Comparison of ENCODE assay signal across 34 mouse cellular contexts in genomic region chr16:85312018-85312417, GRCm38 (mm10).
"Had no signal": no experiment of that assay in that cellular context is flagged by ENCODE, and none has a peak within 500 bp of the region (broad histone marks: within the 10 kb centered on the region; RNA-seq: fewer than 3 reads in every experiment).

No protein-coding gene starts in this region.

- H3K4me3 ChIP-seq: heart, embryonic 10.5 days; heart, embryonic 12.5 days; heart, embryonic 13.5 days; heart, embryonic 15.5 days; hindbrain, embryonic 10.5 days; hindbrain, embryonic 12.5 days; hindbrain, embryonic 13.5 days; hindbrain, embryonic 15.5 days; intestine, embryonic 15.5 days; kidney, embryonic 15.5 days; layer of hippocampus, adult 2 months had no signal

- H3K27ac ChIP-seq: heart, embryonic 10.5 days; heart, embryonic 13.5 days; heart, embryonic 15.5 days; hindbrain, embryonic 10.5 days; hindbrain, embryonic 12.5 days; hindbrain, embryonic 13.5 days; hindbrain, embryonic 14.5 days; hindbrain, embryonic 15.5 days; hindbrain, postnatal 0 days; intestine, embryonic 15.5 days; kidney, embryonic 15.5 days; kidney, postnatal 0 days; layer of hippocampus, adult 2 months had no signal

- H3K9me3 ChIP-seq: heart, embryonic 10.5 days; heart, embryonic 12.5 days; heart, embryonic 13.5 days; heart, embryonic 15.5 days; hindbrain, embryonic 10.5 days; hindbrain, embryonic 12.5 days; hindbrain, embryonic 13.5 days; hindbrain, embryonic 15.5 days; intestine, embryonic 15.5 days; kidney, embryonic 15.5 days had no signal

- ATAC-seq: hindbrain, embryonic 16.5 days; hindbrain, postnatal 0 days; inflammation-experienced regulatory T-cells, adult 6 months; intestine, embryonic 15.5 days; intestine, embryonic 16.5 days; intestine, postnatal 0 days had no signal

- H3K36me3 ChIP-seq: heart, embryonic 10.5 days; heart, embryonic 12.5 days; heart, embryonic 13.5 days; heart, embryonic 15.5 days; hindbrain, embryonic 10.5 days; hindbrain, embryonic 12.5 days; hindbrain, embryonic 13.5 days; hindbrain, embryonic 15.5 days; intestine, embryonic 15.5 days; kidney, embryonic 15.5 days had no signal

- H3K4me1 ChIP-seq: heart, embryonic 10.5 days; heart, embryonic 12.5 days; heart, embryonic 13.5 days; heart, embryonic 15.5 days; hindbrain, embryonic 15.5 days; intestine, embryonic 15.5 days; kidney, embryonic 15.5 days had no signal

- H3K27me3 ChIP-seq: heart, embryonic 12.5 days; heart, embryonic 13.5 days; heart, embryonic 15.5 days; hindbrain, embryonic 12.5 days; hindbrain, embryonic 15.5 days; intestine, embryonic 15.5 days; kidney, embryonic 15.5 days had no signal

- DNase-seq: heart, postnatal 10 days; heart, postnatal 14 days; heart, postnatal 36 days; heart, postnatal 4 days; kidney, adult 11 months; kidney, adult 18-20 months; kidney, adult 2 months; kidney, adult 8-10 months; kidney, adult 9 months; kidney, postnatal 10 days; kidney, postnatal 14 days; kidney, postnatal 25 days; kidney, postnatal 36 days; kidney, postnatal 4 days; layer of hippocampus, adult 9-11 months; layer of hippocampus, postnatal 36 days had no signal
